Mouse (Mus musculus) liver, embryonic 16.5 days (tissue): ENCODE data around the gene D8Ertd738e. TPM values are rescaled to one million over a fixed set of nuclear protein-coding genes. Genes with fewer than 3 reads are reported as not detected.
A peak's percentile ranks its signal among the peaks of the same experiment; 100 is the strongest.

Experiments
- ATAC-seq: fragments of 200-750 bp; cut with Nextera tagmentation; 2 replicates; pipeline ENCODE4 v1.8.0; 2017; ENCODE audit warnings: low read depth, mild to moderate bottlenecking, moderate number of reproducible peaks, moderate library complexity
- H3K27ac ChIP-seq: fragments of 300-500 bp; sonication (generic); 2 replicates; pipeline ENCODE4 v1.5.1; 2014; ENCODE audit warnings: mild to moderate bottlenecking, low read length
- H3K27me3 ChIP-seq: fragments of 300-500 bp; sonication (generic); 2 replicates; pipeline ENCODE4 v1.6.1; 2014; ENCODE audit warnings: low read depth, low read length, mixed read lengths; ENCODE audit not compliant: control insufficient read depth, insufficient read depth
- H3K36me3 ChIP-seq: fragments of 300-500 bp; sonication (generic); 2 replicates; pipeline ENCODE4 v1.6.1; 2014; ENCODE audit warnings: mild to moderate bottlenecking; ENCODE audit not compliant: control insufficient read depth, insufficient read depth
- H3K4me1 ChIP-seq: fragments of 300-500 bp; sonication (generic); 2 replicates; pipeline ENCODE4 v1.6.1; 2014; ENCODE audit warnings: low read depth, low read length, mixed read lengths; ENCODE audit not compliant: control insufficient read depth
- H3K4me2 ChIP-seq: fragments of 300-500 bp; sonication (generic); 2 replicates; pipeline ENCODE4 v1.6.1; 2014; ENCODE audit warnings: low read depth, low read length, mixed read lengths
- H3K4me3 ChIP-seq: fragments of 300-500 bp; sonication (generic); 2 replicates; pipeline ENCODE4 v1.5.1; 2014; ENCODE audit warnings: low read depth, mild to moderate bottlenecking, low read length
- H3K9ac ChIP-seq: fragments of 300-500 bp; sonication (generic); 2 replicates; pipeline ENCODE4 v1.6.1; 2014; ENCODE audit warnings: low read depth, low read length
- H3K9me3 ChIP-seq: fragments of 300-500 bp; sonication (generic); replicated peaks from 2 replicates; pipeline ENCODE4 v1.6.1; 2016; ENCODE audit warnings: low read length; ENCODE audit not compliant: control insufficient read depth
- WGBS: fragments of 180-500 bp; shearing (Covaris S2); extraction: QIAGEN DNeasy Blood & Tissue Kit; methylation state at CpG from one replicate; pipeline ENCODE4 v1.1.7; 2014; ENCODE audit not compliant: insufficient replicate concordance; 5-methylcytosine and 5-hydroxymethylcytosine counted together
- polyA plus RNA-seq: library from polyadenylated mRNA; unstranded; fragments of >200 nt; fragmentation: Nextera tagmentation; extraction: Ambion mirVana; gene quantifications from 2 replicates; pipeline ENCODE4 v1.2.1, GENCODE M21; 2015

D8Ertd738e gene
- polyA plus RNA-seq, 1 experiment from 2014 or later = 175 TPM

- ATAC-seq = peak; percentile 20; the same call in 1 of the 2 replicates
- WGBS = 43% methylated on average over 7 of the region's 7 CpGs
Observed at GRCm38 (mm10) chr8:84207811-84208210, 41.7 kb downstream of the D8Ertd738e start.

GRCm38 (mm10) chr8:84206666-84207065 lies 42.9 kb downstream of the D8Ertd738e start:
- Histone ChIP-seq H3K4me3 (no peak overlapping the region), H3K27me3 (peaks cover 16% of the 10 kb centered on the region), H3K4me1 (peaks cover 10% of the 10 kb centered on the region), H3K4me2 (no peak overlapping the region), H3K36me3 (no peaks in the 10 kb centered on the region), H3K9me3 (no peaks in the 10 kb centered on the region), H3K9ac (no peak overlapping the region), H3K27ac (no peak overlapping the region)
- ATAC-seq = no peak
- 68% methylated on average over 3 of the region's 3 CpGs for WGBS

More at GRCm38 (mm10) chr8:84207811-84208210, 41.7 kb downstream of the D8Ertd738e start:
- Histone ChIP-seq H3K9ac (no peak overlapping the region; the same call in 1 of the 2 replicates), H3K4me3 (no peak overlapping the region), H3K9me3 (no peaks in the 10 kb centered on the region), H3K36me3 (no peaks in the 10 kb centered on the region), H3K4me1 (peaks cover 7% of the 10 kb centered on the region), H3K27me3 (peaks cover 6% of the 10 kb centered on the region; the same call in 1 of the 2 replicates), H3K4me2 (peak overlapping the region; percentile 27; the same call in 1 of the 2 replicates), H3K27ac (peak overlapping the region; percentile 72)

- Histone ChIP-seq H3K36me3 (no peaks in the 10 kb centered on the region), H3K4me1 (peaks cover 19% of the 10 kb centered on the region), H3K4me3 (no peak overlapping the region), H3K4me2 (no peak overlapping the region), H3K9me3 (no peaks in the 10 kb centered on the region), H3K27ac (no peak overlapping the region), H3K27me3 (peaks cover 28% of the 10 kb centered on the region), H3K9ac (no peak overlapping the region)
- WGBS = 76% methylated on average over 5 of the region's 5 CpGs
- no peak for ATAC-seq
Observed at GRCm38 (mm10) chr8:84205073-84205472, 44.4 kb downstream of the D8Ertd738e start.

- peaks cover 27% of the 10 kb centered on the region for H3K4me1 ChIP-seq
Observed at GRCm38 (mm10) chr8:84203975-84204772, 45.3 kb downstream of the D8Ertd738e start.

GRCm38 (mm10) chr8:84202938-84203917 lies 46.3 kb downstream of the D8Ertd738e start:
- H3K9me3 ChIP-seq = no peaks in the 10 kb centered on the region
- H3K27ac ChIP-seq = peak overlapping the region; percentile 85
- H3K9ac ChIP-seq = peak overlapping the region; percentile 50
- WGBS = 5% methylated on average over 34 of the region's 34 CpGs
- H3K27me3 ChIP-seq = peaks cover 28% of the 10 kb centered on the region
- H3K4me1 ChIP-seq = peaks cover 36% of the 10 kb centered on the region
- peak; percentile 44 for ATAC-seq
- H3K4me3 ChIP-seq = peak overlapping the region; percentile 51
- H3K36me3 ChIP-seq = no peaks in the 10 kb centered on the region
- peak overlapping the region; percentile 62 for H3K4me2 ChIP-seq

More at GRCm38 (mm10) chr8:84203975-84204772, 45.3 kb downstream of the D8Ertd738e start:
- Histone ChIP-seq H3K27ac (peak overlapping the region; percentile 85), H3K9me3 (no peaks in the 10 kb centered on the region), H3K4me3 (peak overlapping the region; percentile 51), H3K4me2 (peak overlapping the region; percentile 62), H3K9ac (peak overlapping the region; percentile 50; the same call in 1 of the 2 replicates), H3K36me3 (no peaks in the 10 kb centered on the region), H3K27me3 (peaks cover 28% of the 10 kb centered on the region)
- 23% methylated on average over 13 of the region's 13 CpGs for WGBS
- peak; percentile 27; the same call in 1 of the 2 replicates for ATAC-seq

- peaks cover 28% of the 10 kb centered on the region for H3K27me3 ChIP-seq
- no peak for ATAC-seq
- WGBS = 31% methylated on average over 9 of the region's 9 CpGs
- H3K4me2 ChIP-seq = peak overlapping the region; percentile 62
- peaks cover 42% of the 10 kb centered on the region for H3K4me1 ChIP-seq
- no peak overlapping the region for H3K9ac ChIP-seq
- no peaks in the 10 kb centered on the region for H3K9me3 ChIP-seq
- H3K27ac ChIP-seq = no peak overlapping the region
- peak overlapping the region; percentile 1; the same call in 1 of the 2 replicates for H3K4me3 ChIP-seq
- no peaks in the 10 kb centered on the region for H3K36me3 ChIP-seq
Observed at GRCm38 (mm10) chr8:84202466-84202865, 47.1 kb downstream of the D8Ertd738e start.

- Histone ChIP-seq H3K27me3 (peaks cover 28% of the 10 kb centered on the region), H3K36me3 (no peaks in the 10 kb centered on the region), H3K4me2 (peak overlapping the region; percentile 62), H3K4me3 (peak overlapping the region; percentile 66), H3K9me3 (no peaks in the 10 kb centered on the region), H3K4me1 (peaks cover 42% of the 10 kb centered on the region), H3K27ac (peak overlapping the region; percentile 62), H3K9ac (peak overlapping the region; percentile 72)
- ATAC-seq = no peak
- 22% methylated on average over 15 of the region's 15 CpGs for WGBS
Observed at GRCm38 (mm10) chr8:84201545-84202245, 47.8 kb downstream of the D8Ertd738e start.
